Mouse (Mus musculus) brown adipose tissue, adult 24 weeks (tissue): ENCODE data around the gene Eef1g. TPM values are rescaled to one million over a fixed set of nuclear protein-coding genes. Genes with fewer than 3 reads are reported as not detected.
"Not testable (repeated sequence)": the region's sequence is repeated elsewhere in the genome, so short reads cannot be mapped to it uniquely, and the experiment has no call there.

Experiments used
- H3K27ac ChIP-seq: fragments of 200-500 bp; replicated peaks from 2 replicates; pipeline ENCODE4 v1.5.1; 2012; ENCODE audit warnings: low read depth, mild to moderate bottlenecking, low read length
- H3K4me1 ChIP-seq: fragments of 200-500 bp; 2 replicates; pipeline ENCODE4 v1.6.1; 2012; ENCODE audit warnings: low read length, mixed read lengths; ENCODE audit not compliant: control insufficient read depth, insufficient read depth, insufficient read length
- H3K4me3 ChIP-seq: fragments of 200-500 bp; 2 replicates; pipeline ENCODE4 v1.5.1; 2012; ENCODE audit warnings: low read depth, mild to moderate bottlenecking, low read length, moderate library complexity; ENCODE audit not compliant: insufficient read depth
- polyA plus RNA-seq: library from polyadenylated mRNA; stranded (reverse); fragments of >200 nt; gene quantifications from 2 replicates; pipeline ENCODE4 v1.2.4, GENCODE M21; 2012; ENCODE audit not compliant: missing spikeins, insufficient read depth, insufficient read length

Gene Eef1g
- polyA plus RNA-seq, 1 experiment = 134 TPM

DNA sequence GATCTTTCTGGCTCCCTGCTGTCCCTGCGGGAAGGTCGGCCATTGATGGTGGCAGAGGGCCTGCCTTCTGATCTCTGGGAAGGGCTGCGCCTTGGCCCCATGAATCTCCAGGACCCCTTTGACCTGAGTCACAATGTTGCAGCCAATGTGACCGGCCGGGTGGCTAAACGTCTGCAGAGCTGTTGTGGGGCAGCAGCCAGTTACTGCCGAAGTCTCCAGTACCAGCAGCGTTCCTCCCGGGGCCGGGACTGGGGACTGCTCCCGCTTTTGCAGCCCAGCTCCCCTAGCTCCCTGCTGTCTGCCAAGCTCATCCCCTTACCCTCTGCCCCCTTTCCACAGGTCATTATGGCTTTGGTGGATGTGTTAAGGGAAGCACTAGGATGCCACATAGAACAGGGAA lies 1.8 kb upstream of the Eef1g start:
- no peak overlapping the region for H3K27ac ChIP-seq
- H3K4me1 ChIP-seq = no peaks in the 10 kb centered on the region
- H3K4me3 ChIP-seq = no peak overlapping the region

GRCm38 (mm10) chr19:8965771-8966170 lies 1.1 kb upstream of the Eef1g start:
- Histone ChIP-seq H3K27ac (peak overlapping the region; percentile 31; the same call in 1 of the 2 replicates), H3K4me3 (peak overlapping the region; percentile 21; the same call in 1 of the 2 replicates), H3K4me1 (no peaks in the 10 kb centered on the region)

DNA sequence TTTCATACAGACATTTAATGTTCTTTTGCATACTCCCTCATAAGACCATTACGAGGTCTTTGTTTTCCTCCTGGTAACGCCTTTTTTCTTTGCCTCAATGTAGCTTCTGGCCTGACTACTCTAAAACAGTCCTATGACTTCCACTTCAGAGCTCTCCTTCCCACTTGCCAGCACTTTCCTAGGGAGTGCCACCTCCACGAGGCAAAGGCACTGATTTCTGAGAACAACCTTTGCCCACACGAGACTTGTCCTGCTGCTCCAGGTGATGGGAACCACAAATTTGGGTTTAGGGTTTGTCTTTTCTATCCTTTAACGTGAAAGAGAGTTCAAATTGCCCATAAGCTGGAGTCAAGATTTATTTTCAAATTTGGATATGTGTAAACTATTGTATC lies 647 bp upstream of the Eef1g start:
- Histone ChIP-seq H3K4me3 (peak overlapping the region; percentile 64), H3K27ac (peak overlapping the region; percentile 91), H3K4me1 (no peaks in the 10 kb centered on the region)

DNA sequence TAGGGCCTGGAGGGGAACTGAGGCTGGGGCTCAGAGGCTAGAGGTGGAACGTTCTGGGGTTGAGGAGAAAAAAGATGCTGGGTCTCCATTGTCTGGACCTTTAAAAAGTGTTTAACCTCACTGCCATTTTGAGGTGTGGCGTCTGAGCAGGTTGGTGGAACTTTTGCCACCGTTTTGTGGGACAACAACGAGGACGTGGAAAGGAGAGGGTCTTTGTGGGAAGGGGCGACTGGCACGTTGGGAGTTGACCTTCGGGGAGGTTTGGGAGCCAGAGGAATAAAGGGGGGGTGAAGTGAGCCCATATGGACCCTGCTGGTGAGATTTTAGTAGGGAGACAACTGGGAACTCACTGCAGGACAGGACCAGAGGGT lies 517 bp downstream of the Eef1g start:
- Histone ChIP-seq H3K4me1 (no peaks in the 10 kb centered on the region), H3K27ac (peak overlapping the region; percentile 36), H3K4me3 (peak overlapping the region; percentile 66)

DNA sequence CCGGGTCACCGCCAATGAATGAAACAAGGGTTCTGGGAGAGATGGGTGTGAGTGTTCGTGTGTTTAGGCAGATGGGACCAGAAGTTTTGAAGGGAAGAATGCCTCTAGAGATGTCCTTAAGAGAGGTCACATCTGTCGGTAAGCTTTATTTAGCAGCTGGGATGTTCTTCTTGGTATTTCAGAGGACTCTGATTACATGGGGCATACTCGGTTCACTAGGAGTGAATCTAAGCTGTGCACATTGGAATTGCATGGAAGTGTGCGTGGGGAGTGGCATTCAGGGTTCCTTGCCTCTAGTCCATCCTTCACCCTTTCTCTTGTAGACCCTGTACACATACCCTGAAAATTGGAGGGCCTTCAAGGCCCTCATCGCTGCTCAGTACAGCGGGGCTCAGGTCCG lies 1.1 kb downstream of the Eef1g start:
- no peak overlapping the region for H3K27ac ChIP-seq
- peak overlapping the region; percentile 66 for H3K4me3 ChIP-seq
- H3K4me1 ChIP-seq = no peaks in the 10 kb centered on the region

- H3K27ac ChIP-seq, H3K4me1 ChIP-seq, H3K4me3 ChIP-seq: not testable (repeated sequence)
Measured at GRCm38 (mm10) chr19:8972491-8972890, 5.7 kb downstream of the Eef1g start.

- H3K4me3 ChIP-seq = no peak overlapping the region
- H3K4me1 ChIP-seq = no peaks in the 10 kb centered on the region
- H3K27ac ChIP-seq = no peak overlapping the region
Measured at GRCm38 (mm10) chr19:8974638-8975037, 7.8 kb downstream of the Eef1g start.

DNA sequence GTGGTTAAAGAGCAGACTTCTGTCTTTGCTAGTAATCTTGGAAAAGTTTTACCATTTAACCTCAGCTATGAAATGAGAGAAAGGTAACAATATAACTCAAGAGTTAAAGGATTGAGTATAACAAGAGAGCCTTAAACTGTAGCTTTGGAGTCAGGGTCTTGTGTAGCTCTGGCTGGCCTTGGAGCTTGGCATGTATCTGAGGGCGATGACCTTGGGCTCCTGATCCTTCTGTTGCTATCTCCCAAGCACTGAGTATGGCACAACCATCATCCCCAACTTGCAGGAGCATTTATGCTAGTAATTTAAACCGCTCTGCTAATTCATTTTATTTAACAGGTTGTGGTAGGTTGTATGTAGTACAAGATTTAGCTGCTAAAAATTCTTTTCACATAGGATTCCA lies 8.7 kb downstream of the Eef1g start:
- H3K4me3 ChIP-seq = no peak overlapping the region

GRCm38 (mm10) chr19:8976535-8976934 lies 9.7 kb downstream of the Eef1g start:
- Histone ChIP-seq H3K4me1 (no peaks in the 10 kb centered on the region), H3K27ac (no peak overlapping the region), H3K4me3 (no peak overlapping the region)

More for the DNA sequence above, 8.7 kb downstream of the Eef1g start:
- H3K27ac ChIP-seq = no peak overlapping the region
- H3K4me1 ChIP-seq = no peaks in the 10 kb centered on the region

- Histone ChIP-seq H3K4me3 (no peak overlapping the region), H3K4me1 (peaks cover 16% of the 10 kb centered on the region), H3K27ac (peak overlapping the region; percentile 62)
Measured at GRCm38 (mm10) chr19:8980771-8981170, 13.9 kb downstream of the Eef1g start.

DNA sequence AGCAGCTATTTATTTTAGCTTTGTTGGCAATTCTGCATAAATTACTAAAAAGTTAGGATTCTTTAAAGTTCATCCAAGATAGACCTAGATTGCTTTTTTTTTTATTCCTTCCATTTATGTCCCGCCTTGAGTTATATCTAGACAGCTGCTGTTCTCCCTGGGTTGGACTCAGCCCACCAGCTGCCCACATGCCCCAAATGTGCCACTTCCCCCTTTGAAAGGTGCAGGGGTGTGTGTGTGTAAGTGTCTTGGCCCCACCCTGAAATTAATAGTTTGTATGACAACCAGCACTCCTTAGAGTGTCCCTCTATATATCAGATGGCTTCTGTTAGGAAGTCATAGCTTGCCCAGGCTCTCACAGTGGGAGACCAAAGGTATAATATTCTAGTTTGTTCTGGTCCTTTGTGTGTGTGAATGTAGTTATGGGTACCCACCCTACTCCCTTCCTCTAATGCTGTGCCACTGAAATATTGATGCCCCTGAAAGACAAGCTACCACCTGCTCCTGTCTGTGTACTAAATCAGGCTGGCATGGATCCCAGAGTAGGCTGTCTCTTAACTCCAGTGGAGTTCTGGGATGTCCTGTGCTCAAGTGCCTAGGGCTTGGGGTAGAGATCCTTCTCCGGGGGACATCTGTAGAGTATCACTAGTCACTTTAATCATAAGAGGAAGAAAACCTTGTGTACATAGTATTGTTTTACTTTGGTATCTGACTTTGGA lies 14.8 kb downstream of the Eef1g start:
- Histone ChIP-seq H3K4me3 (no peak overlapping the region), H3K4me1 (peaks cover 16% of the 10 kb centered on the region), H3K27ac (no peak overlapping the region)

GRCm38 (mm10) chr19:8982303-8983149 lies 15.7 kb downstream of the Eef1g start:
- H3K27ac ChIP-seq = peak overlapping the region; percentile 48
- H3K4me3 ChIP-seq = no peak overlapping the region
- peaks cover 16% of the 10 kb centered on the region for H3K4me1 ChIP-seq

DNA sequence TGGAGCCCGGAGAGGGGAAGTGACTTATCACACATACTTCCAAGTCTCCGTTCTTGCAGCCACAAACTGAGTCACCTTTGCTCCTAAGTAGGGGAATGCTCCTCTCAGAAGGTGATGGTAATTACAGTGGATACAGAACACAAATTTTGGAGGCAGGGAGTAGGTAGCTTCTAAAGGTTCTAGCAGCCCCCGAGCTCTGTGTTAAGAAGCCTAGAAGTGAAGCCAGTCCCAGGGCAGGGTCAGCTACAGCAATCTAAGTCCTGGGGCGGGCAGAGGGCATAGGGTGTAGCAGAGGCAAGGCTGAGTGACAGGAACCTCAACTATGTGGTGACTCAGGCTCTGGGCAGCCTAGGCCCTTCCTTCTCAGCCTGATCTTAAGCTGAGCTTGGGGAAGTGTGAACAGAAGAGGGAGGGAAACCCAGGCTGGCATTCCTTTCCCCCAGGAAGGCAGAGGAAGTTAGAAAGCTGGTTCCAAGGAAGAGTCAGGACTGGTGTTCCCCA lies 16.4 kb downstream of the Eef1g start:
- Histone ChIP-seq H3K4me1 (peaks cover 19% of the 10 kb centered on the region), H3K4me3 (no peak overlapping the region), H3K27ac (peak overlapping the region; percentile 48)

- peaks cover 23% of the 10 kb centered on the region for H3K4me1 ChIP-seq
- H3K27ac ChIP-seq = peak overlapping the region; percentile 66
- H3K4me3 ChIP-seq = no peak overlapping the region
Measured at GRCm38 (mm10) chr19:8984255-8984868, 17.5 kb downstream of the Eef1g start.

GRCm38 (mm10) chr19:8985891-8986290 lies 19.1 kb downstream of the Eef1g start:
- no peak overlapping the region for H3K4me3 ChIP-seq
- H3K27ac ChIP-seq = no peak overlapping the region
- peaks cover 23% of the 10 kb centered on the region for H3K4me1 ChIP-seq
